Mouse (Mus musculus) gastrocnemius, postnatal 36 days (tissue): ENCODE measurements at regions not wholly inside any gene's neighbourhood (a gene's known extent, or its start where the extent isn't known, plus 50 kb on each side); places are given as distances from the start of the nearest gene placed in this dataset.
A peak's percentile ranks its signal among the peaks of the same experiment; 100 is the strongest.
"Not testable (repeated sequence)": the region's sequence is repeated elsewhere in the genome, so short reads cannot be mapped to it uniquely, and the experiment has no call there.

Source experiments
- DNase-seq, 2 experiments: peaks; one replicate each; pipeline ENCODE4 v3.0.0; 2022
- intact Hi-C: fragments of 180-260 bp; cut with DNase I; formaldehyde crosslinking; loops from one replicate; pipeline ENCODE4 v1.15.1; 2025

- DNase-seq, result peak in 1 of 2 experiments; percentile 33
- intact Hi-C loops, result not testable (repeated sequence)
Observed at GRCm38 (mm10) chr5:108903134-108903923, 50.9 kb upstream of the Vmn2r9 start.
